Mouse (Mus musculus): ENCODE data around the gene 1700066M21Rik. TPM values are rescaled to one million over a fixed set of nuclear protein-coding genes. Genes with fewer than 3 reads are reported as not detected.

1700066M21Rik gene
- total RNA-seq, 2 experiments from 2014 or later = 17.8 to 18.6 TPM

GRCm38 (mm10) chr1:57390993-57391790 lies 13.8 kb downstream of the 1700066M21Rik start:
- no peak for DNase-seq (ENCODE audit: low spot score in 2 of 2)

DNA sequence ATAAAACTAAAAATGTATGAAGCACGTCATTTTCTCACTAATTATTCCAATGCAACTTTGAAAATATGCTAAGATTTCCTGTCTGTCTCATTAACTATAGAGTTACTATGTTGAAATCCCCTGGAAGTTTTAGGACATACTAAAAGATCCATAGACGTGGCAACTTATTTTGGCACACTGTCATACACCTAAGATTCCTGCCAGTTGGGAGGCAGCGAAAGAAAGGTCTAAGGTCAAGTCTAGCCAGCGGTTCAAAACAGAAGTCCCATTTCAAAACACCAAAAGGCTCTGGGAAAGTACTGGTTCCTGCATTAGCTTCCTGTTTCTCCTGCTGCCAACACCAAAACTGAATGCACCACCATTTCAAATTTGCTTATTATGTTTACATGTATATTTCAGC lies 15.0 kb downstream of the 1700066M21Rik start:
- DNase-seq (ENCODE audit: low spot score in 2 of 2) = no peak

DNA sequence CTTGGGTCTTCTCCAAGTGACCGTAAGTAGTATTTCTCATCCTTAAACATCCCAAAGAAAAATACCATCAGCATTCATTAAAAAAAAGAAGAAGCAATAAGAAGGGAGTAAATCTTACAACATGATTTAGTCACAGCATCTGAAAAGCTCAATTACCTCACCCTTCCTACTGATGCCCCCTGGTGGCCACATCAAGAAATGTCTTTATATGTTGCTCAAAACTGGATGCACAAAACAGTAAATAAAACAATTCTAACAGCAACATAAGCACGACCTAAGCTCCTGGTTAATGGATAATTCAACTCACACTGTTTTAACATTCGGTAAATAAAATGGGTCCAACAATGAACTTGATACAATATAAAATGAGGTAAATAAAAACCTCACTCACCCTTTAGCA lies 16.6 kb downstream of the 1700066M21Rik start:
- DNase-seq (ENCODE audit: low spot score in 2 of 2) = peak in 1 of 2 experiments; percentile 70

DNA sequence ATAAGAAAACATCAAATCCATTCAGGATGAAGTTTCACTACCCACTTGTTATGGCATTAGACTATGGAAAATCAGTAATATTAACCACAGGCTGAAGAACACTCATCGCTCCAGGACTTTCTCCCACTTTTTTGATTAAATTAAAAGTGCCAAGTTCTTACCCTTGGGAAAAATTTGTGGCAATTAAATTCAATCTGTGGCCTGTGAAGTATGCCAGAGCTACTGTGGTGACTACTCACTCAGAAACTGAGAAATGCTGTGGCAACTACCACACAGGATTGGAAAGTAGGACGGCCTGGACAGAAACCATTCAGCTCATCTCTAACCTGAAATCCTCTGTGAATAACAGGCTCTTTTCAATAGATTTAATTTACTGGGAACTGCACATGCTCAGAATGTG lies 22.9 kb downstream of the 1700066M21Rik start:
- no peak for DNase-seq (ENCODE audit: low spot score in 2 of 2)

DNA sequence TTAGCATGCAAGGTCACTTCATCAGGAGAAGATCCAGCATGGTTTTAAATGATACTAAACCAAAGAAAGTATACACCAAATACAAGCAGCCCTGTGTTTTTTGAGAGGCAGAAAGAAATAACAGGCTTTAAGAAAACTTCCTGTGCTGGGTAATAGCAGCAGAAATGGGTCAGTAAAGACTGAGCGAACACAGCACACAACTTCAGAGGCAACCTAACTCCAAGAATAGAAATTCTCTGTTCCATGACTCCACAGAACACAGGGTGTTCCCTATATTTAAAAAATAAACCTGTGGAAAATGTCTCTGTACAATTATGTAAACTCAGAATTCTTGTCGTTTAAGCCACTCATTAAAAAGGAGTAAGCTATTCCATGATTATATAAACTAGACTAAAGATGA lies 23.5 kb downstream of the 1700066M21Rik start:
- no peak for DNase-seq (ENCODE audit: low spot score in 2 of 2)

- no peak for DNase-seq (ENCODE audit: low spot score in 2 of 2)
These were observed 24.7 kb downstream of the 1700066M21Rik start for GRCm38 (mm10) chr1:57402116-57402515.

DNA sequence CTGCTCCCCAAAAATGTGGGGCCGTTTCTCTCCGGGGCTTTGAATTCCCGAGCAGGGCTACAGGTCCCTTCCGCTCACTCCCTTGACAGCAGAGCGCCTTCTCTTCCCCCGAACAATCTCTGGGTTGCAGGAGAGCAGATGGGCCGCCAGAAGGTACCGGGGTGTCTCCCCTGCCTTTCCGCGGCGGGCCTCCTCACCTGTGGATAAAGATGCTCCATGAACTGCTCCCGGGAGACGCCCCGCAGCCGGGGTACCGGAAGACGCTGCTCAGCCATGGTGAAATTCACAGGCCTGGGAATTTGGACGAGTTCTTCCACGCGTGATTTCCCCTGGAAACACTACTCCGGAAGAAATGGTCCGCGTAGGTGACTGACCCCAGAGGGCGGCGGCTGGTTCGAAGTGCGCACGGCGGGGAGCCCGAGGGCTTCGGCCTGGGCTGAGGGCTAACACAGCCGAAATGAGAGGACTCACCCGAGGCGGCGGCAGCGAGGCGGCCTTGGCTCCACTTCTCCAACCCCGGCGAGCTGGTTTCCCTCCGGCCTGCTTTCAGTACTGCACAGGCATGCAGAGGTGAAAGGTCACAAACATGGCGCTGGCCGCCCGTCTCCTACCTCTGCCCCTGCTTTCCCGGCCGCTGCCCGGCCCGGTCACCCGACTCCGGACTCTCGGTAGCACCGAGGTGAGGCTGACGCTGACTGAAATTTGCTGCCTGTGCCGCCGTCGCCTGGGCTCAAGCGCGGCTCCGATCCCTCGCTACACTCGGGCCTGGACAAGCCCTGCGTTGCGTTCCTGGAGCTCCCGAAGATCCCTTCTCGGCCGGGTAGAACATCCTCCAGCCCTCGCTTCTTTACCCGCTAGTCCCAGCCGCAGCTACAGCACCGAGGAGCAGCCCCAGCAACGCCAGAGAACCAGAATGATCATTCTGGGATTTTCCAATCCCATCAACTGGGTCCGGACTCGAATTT lies 29.0 kb downstream of the 1700066M21Rik start, which contains the start of the genes Maip1 and Tyw5:
Gene Maip1 (plus strand): TSS at position 142 of the 965 bp plus-strand sequence.
Gene Tyw5 (minus strand): TSS at position 915 of the 965 bp plus-strand sequence.
- DNase-seq (ENCODE audit: low spot score in 2 of 2) = peak; percentile 86 to 92

- no peak for DNase-seq (ENCODE audit: low spot score in 2 of 2)
These were observed 31.6 kb downstream of the 1700066M21Rik start for GRCm38 (mm10) chr1:57408994-57409393.

- no peak for DNase-seq (ENCODE audit: low spot score in 2 of 2)
These were observed 36.0 kb downstream of the 1700066M21Rik start for GRCm38 (mm10) chr1:57413397-57413796.

DNA sequence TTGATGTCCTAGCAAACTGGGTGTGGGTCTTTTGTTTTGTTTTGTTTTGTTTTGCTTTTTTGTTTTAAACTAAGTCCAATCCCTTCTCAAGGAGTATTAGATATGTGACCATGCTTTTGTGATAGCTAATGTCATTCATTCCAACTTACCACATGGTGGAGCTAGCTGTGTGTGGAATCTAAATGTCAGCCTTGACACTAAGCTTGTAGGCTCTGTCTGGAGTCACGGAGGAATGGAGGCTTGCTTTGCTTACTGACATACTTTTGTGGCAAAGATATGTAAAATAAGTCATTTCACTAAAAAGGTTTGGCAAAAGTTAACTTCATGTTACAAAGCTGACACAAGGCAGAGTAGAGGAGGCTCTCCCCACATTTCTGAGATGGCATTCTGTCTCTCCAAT lies 46.3 kb downstream of the 1700066M21Rik start:
- DNase-seq (ENCODE audit: low spot score in 2 of 2) = peak in 1 of 2 experiments; percentile 63

- DNase-seq (ENCODE audit: low spot score in 2 of 2) = peak; percentile 94 to 95
These were observed 51.2 kb downstream of the 1700066M21Rik start for GRCm38 (mm10) chr1:57428368-57429308.

GRCm38 (mm10) chr1:57429786-57430483 lies 52.5 kb downstream of the 1700066M21Rik start:
- no peak for DNase-seq (ENCODE audit: low spot score in 2 of 2)

- no peak for DNase-seq (ENCODE audit: low spot score in 2 of 2)
These were observed 55.7 kb downstream of the 1700066M21Rik start for GRCm38 (mm10) chr1:57433141-57433540.

Other genes with a start within 250 kb of the 1700066M21Rik start
- 10 to 100 TPM; 10.0 to 10.9 TPM for gene Maip1, start 28.7 kb downstream of the 1700066M21Rik start, total RNA-seq (2021)
- gene Tyw5, start 29.5 kb downstream of the 1700066M21Rik start, total RNA-seq (2021) = 10 to 100 TPM; 17.3 to 19.3 TPM

Data from layer of hippocampus, postnatal 14 days (tissue).